Comparison of ENCODE assay signal across 20 mouse cellular contexts in genomic region chr13:83460620-83461019, GRCm38 (mm10).
"Had no signal": no experiment of that assay in that cellular context is flagged by ENCODE, and none has a peak within 500 bp of the region (broad histone marks: within the 10 kb centered on the region; RNA-seq: fewer than 3 reads in every experiment).

No protein-coding gene starts in this region.

- H3K27ac ChIP-seq: intestine, embryonic 15.5 days; liver, embryonic 13.5 days; midbrain, embryonic 10.5 days; midbrain, embryonic 13.5 days; neural tube, embryonic 13.5 days had no signal

- H3K9me3 ChIP-seq: intestine, embryonic 15.5 days; kidney, embryonic 15.5 days; limb, embryonic 15.5 days; liver, embryonic 13.5 days; lung, embryonic 15.5 days; midbrain, embryonic 10.5 days; midbrain, embryonic 13.5 days; neural tube, embryonic 13.5 days had no signal

- H3K4me3 ChIP-seq: intestine, embryonic 15.5 days; kidney, embryonic 15.5 days; limb, embryonic 15.5 days; liver, embryonic 13.5 days; lung, embryonic 15.5 days; midbrain, embryonic 10.5 days; midbrain, embryonic 13.5 days; myocyte; neural tube, embryonic 13.5 days had no signal

- DNase-seq: kidney, adult 11 months; kidney, adult 8-10 months; kidney, postnatal 10 days; kidney, postnatal 4 days; left cerebral cortex, postnatal 4 days; liver, embryonic 13.5 days; lung, adult 18-20 months; lung, postnatal 10 days; lung, postnatal 36 days; thymus, adult 18-20 months; thymus, postnatal 36 days had no signal

- H3K4me2 ChIP-seq: intestine, embryonic 15.5 days; kidney, embryonic 15.5 days; limb, embryonic 15.5 days; liver, embryonic 13.5 days; lung, embryonic 15.5 days; midbrain, embryonic 13.5 days; neural tube, embryonic 13.5 days had no signal

- H3K36me3 ChIP-seq: intestine, embryonic 15.5 days; kidney, embryonic 15.5 days; limb, embryonic 15.5 days; liver, embryonic 13.5 days; lung, embryonic 15.5 days; midbrain, embryonic 10.5 days; midbrain, embryonic 13.5 days; neural tube, embryonic 13.5 days had no signal

- H3K9ac ChIP-seq: intestine, embryonic 15.5 days; kidney, embryonic 15.5 days; limb, embryonic 15.5 days; liver, embryonic 13.5 days; lung, embryonic 15.5 days; midbrain, embryonic 13.5 days; neural tube, embryonic 13.5 days had no signal

- H3K27me3 ChIP-seq: intestine, embryonic 15.5 days; kidney, embryonic 15.5 days; limb, embryonic 15.5 days; liver, embryonic 13.5 days; lung, embryonic 15.5 days; midbrain, embryonic 13.5 days; neural tube, embryonic 13.5 days had no signal

- H3K4me1 ChIP-seq: intestine, embryonic 15.5 days; liver, embryonic 13.5 days; midbrain, embryonic 10.5 days; midbrain, embryonic 13.5 days; neural tube, embryonic 13.5 days had no signal

- ATAC-seq: intestine, embryonic 15.5 days; midbrain, embryonic 13.5 days; midbrain, embryonic 16.5 days had no signal
